Mouse (Mus musculus) cortical plate, adult 2 months (tissue): ENCODE data around the gene Kif18a.

Source experiments
- CTCF ChIP-seq: fragments of 200-500 bp; IDR thresholded peaks from 2 replicates; pipeline ENCODE4 v1.5.1; 2011; ENCODE audit warnings: mild to moderate bottlenecking, control low read depth, low read length; ENCODE audit not compliant: insufficient read depth; ENCODE audit errors: extremely low read depth
- POLR2A ChIP-seq: fragments of 200-500 bp; IDR thresholded peaks from 2 replicates; pipeline ENCODE4 v1.6.1; 2011; ENCODE audit warnings: mild to moderate bottlenecking, low read length, control low read depth; ENCODE audit not compliant: insufficient read depth; ENCODE audit errors: extremely low read depth

DNA sequence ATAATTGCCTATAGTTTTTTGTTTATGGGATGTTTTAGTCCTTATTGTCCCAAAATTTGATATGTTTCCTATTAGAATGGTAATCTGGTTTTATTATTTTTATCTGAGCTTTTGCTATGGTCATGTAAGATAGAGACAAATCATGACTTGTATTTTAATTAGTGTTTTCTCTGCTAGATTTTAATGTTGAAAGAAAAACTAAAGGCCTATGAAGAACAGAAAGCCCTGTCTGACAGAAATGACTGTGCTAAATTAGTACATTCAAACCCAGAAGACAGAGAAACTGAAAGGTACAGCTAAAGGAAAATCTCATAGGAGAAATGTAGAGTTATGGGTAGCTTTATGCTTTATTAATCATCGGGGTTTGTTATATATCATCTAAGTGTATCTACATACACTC, 17.6 kb downstream of the Kif18a start:
- TF ChIP-seq POLR2A (no peak), CTCF (no peak)
